Mouse (Mus musculus) myocyte (in vitro differentiated cells): Measurements from ENCODE around the gene Baiap2. TPM values are rescaled to one million over a fixed set of nuclear protein-coding genes. Genes with fewer than 3 reads are reported as not detected.
A peak's percentile ranks its signal among the peaks of the same experiment; 100 is the strongest.

Experiments used
- H3K27me3 ChIP-seq: one replicate; pipeline ENCODE4 v1.6.1; 2011; ENCODE audit not compliant: control insufficient read depth, insufficient read depth, insufficient read length
- H3K36me3 ChIP-seq: one replicate; pipeline ENCODE4 v1.6.1; 2011; ENCODE audit not compliant: control insufficient read depth, insufficient read depth
- H3K4me2 ChIP-seq: one replicate; pipeline ENCODE4 v1.6.1; 2011; ENCODE audit warnings: low read depth, control low read depth
- H3K4me3 ChIP-seq: one replicate; pipeline ENCODE4 v1.5.1; 2011; ENCODE audit warnings: mild to moderate bottlenecking, control low read depth, moderate library complexity
- H3K79me2 ChIP-seq: one replicate; pipeline ENCODE4 v1.6.1; 2011; ENCODE audit not compliant: control insufficient read depth, insufficient read depth
- H3ac ChIP-seq: one replicate; pipeline ENCODE4 v1.6.1; 2011; ENCODE audit not compliant: control insufficient read depth, insufficient read length
- CEBPB ChIP-seq: IDR thresholded peaks from 2 replicates; pipeline ENCODE4 v1.6.1; 2011; ENCODE audit warnings: mild to moderate bottlenecking, moderate library complexity; ENCODE audit not compliant: poor library complexity, insufficient read depth, severe bottlenecking
- E2F4 ChIP-seq: IDR thresholded peaks from one replicate; pipeline ENCODE4 v1.6.1; 2011; ENCODE audit warnings: mild to moderate bottlenecking, control low read depth, moderate library complexity; ENCODE audit not compliant: insufficient read depth
- MAX ChIP-seq: IDR thresholded peaks from one replicate; pipeline ENCODE4 v1.6.1; 2011; ENCODE audit warnings: low read depth, mild to moderate bottlenecking, control low read depth
- MYOD1 ChIP-seq, 3 experiments: IDR thresholded peaks; one replicate each; pipeline ENCODE4 v1.6.1; 2011; ENCODE audit warnings: control low read depth in 2 of 3, low read depth in 2 of 3, mild to moderate bottlenecking in 2 of 3, moderate library complexity in 1 of 3; ENCODE audit not compliant: insufficient read length in 2 of 3, control insufficient read depth in 1 of 3
- MYOG ChIP-seq, 3 experiments: IDR thresholded peaks; one replicate each; pipeline ENCODE4 v1.6.1; 2011; ENCODE audit warnings: control low read depth in 2 of 3, low read depth in 2 of 3, mild to moderate bottlenecking in 2 of 3; ENCODE audit not compliant: insufficient read length in 2 of 3, control insufficient read depth in 1 of 3, insufficient read depth in 1 of 3
- POLR2A ChIP-seq: IDR thresholded peaks from one replicate; pipeline ENCODE4 v1.6.1; 2011; ENCODE audit warnings: low read depth, mild to moderate bottlenecking, control low read depth, moderate library complexity; ENCODE audit not compliant: insufficient read length
- POLR2AphosphoS2 ChIP-seq: IDR thresholded peaks from one replicate; pipeline ENCODE4 v1.6.1; 2011; ENCODE audit warnings: low read depth, control low read depth; ENCODE audit not compliant: insufficient read length
- REST ChIP-seq: IDR thresholded peaks from one replicate; pipeline ENCODE4 v1.6.1; 2011; ENCODE audit warnings: mild to moderate bottlenecking, control low read depth, moderate library complexity; ENCODE audit not compliant: insufficient read depth, insufficient read length
- SRF ChIP-seq: IDR thresholded peaks from one replicate; pipeline ENCODE4 v1.6.1; 2011; ENCODE audit warnings: low read depth; ENCODE audit not compliant: control insufficient read depth, insufficient read length
- TCF12 ChIP-seq: IDR thresholded peaks from one replicate; pipeline ENCODE4 v1.6.1; 2011; ENCODE audit warnings: mild to moderate bottlenecking, control low read depth; ENCODE audit not compliant: poor library complexity, insufficient read depth, severe bottlenecking
- TCF3 ChIP-seq: IDR thresholded peaks from one replicate; pipeline ENCODE4 v1.6.1; 2011; ENCODE audit warnings: low read depth, control low read depth; ENCODE audit not compliant: insufficient read length
- USF1 ChIP-seq: IDR thresholded peaks from one replicate; pipeline ENCODE4 v1.6.1; 2011; ENCODE audit warnings: low read depth, mild to moderate bottlenecking, control low read depth, moderate library complexity
- polyA plus RNA-seq: library from polyadenylated mRNA; unstranded; fragments of >200 nt; fragmentation: generic; extraction: Trizol; gene quantifications from one replicate; pipeline ENCODE4 v1.2.1, GENCODE M21; 2012; ENCODE audit warnings: missing spikeins

Baiap2 gene
- polyA plus RNA-seq, 1 experiment, result 23.0 TPM

GRCm38 (mm10) chr11:119937772-119938502, 4.6 kb upstream of the Baiap2 start:
- H3ac ChIP-seq, result no peak overlapping the region
- no peaks in the 10 kb centered on the region for H3K27me3 ChIP-seq
- H3K4me3 ChIP-seq, result no peak overlapping the region
- no peak for TF ChIP-seq E2F4
- no peak for TF ChIP-seq TCF12
- TF ChIP-seq MYOG (IDR thresholded peaks at IDR 0.05; ENCODE audit: control insufficient read depth in 1 of 3, insufficient read depth in 1 of 3, insufficient read length in 2 of 3, low read depth in 2 of 3), result no peak
- TF ChIP-seq CEBPB, result no peak
- no peak for TF ChIP-seq MYOD1 (IDR thresholded peaks at IDR 0.05; ENCODE audit: control insufficient read depth in 1 of 3, insufficient read length in 2 of 3, low read depth in 2 of 3)
- no peak for TF ChIP-seq MAX
- TF ChIP-seq SRF, result no peak
- no peak for TF ChIP-seq POLR2A
- TF ChIP-seq REST, result no peak
- no peak for TF ChIP-seq TCF3
- no peak for TF ChIP-seq USF1
- no peak for TF ChIP-seq POLR2AphosphoS2
- no peak overlapping the region for H3K4me2 ChIP-seq
- no peaks in the 10 kb centered on the region for H3K79me2 ChIP-seq
- H3K36me3 ChIP-seq, result no peaks in the 10 kb centered on the region

GRCm38 (mm10) chr11:119939073-119939710, 3.4 kb upstream of the Baiap2 start:
- Histone ChIP-seq H3ac (no peak overlapping the region), H3K36me3 (no peaks in the 10 kb centered on the region), H3K4me2 (no peak overlapping the region), H3K27me3 (no peaks in the 10 kb centered on the region), H3K4me3 (no peak overlapping the region), H3K79me2 (peaks cover 12% of the 10 kb centered on the region)
- no peak for TF ChIP-seq E2F4
- TF ChIP-seq POLR2AphosphoS2, result no peak
- TF ChIP-seq CEBPB, result no peak

DNA sequence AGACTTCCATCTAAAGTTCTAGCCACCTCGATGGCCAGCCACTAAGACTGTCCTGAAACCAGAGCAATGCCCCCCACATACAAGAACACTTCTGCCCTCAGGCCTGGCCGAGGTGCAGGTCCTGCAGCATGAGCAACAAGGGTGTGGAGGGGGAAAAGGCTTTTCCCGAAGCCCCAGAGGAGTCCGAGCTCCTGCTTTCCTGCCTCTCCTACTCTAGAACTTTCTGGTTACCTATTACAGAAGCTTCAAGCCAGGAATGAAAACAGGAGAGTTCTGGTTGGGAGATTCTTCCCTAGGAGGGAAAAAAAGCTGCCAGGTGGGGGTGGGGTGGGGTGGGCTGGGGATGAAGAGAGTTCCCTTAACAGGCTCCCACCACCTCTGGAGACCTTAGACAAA, 2.9 kb upstream of the Baiap2 start:
- Histone ChIP-seq H3K27me3 (no peaks in the 10 kb centered on the region), H3K36me3 (no peaks in the 10 kb centered on the region), H3K4me2 (no peak overlapping the region), H3K79me2 (peaks cover 17% of the 10 kb centered on the region), H3ac (no peak overlapping the region), H3K4me3 (no peak overlapping the region)
- no peak for TF ChIP-seq TCF3
- no peak for TF ChIP-seq SRF
- no peak for TF ChIP-seq POLR2A
- TF ChIP-seq E2F4, result no peak

- no peaks in the 10 kb centered on the region for H3K27me3 ChIP-seq
- no peaks in the 10 kb centered on the region for H3K36me3 ChIP-seq
- TF ChIP-seq CEBPB (no peak), SRF (no peak), POLR2A (no peak), TCF3 (no peak)
- H3K79me2 ChIP-seq, result peaks cover 22% of the 10 kb centered on the region
- H3K4me3 ChIP-seq, result no peak overlapping the region
- H3K4me2 ChIP-seq, result no peak overlapping the region
- no peak overlapping the region for H3ac ChIP-seq
These were observed 2.4 kb upstream of the Baiap2 start for GRCm38 (mm10) chr11:119940142-119940541.

DNA sequence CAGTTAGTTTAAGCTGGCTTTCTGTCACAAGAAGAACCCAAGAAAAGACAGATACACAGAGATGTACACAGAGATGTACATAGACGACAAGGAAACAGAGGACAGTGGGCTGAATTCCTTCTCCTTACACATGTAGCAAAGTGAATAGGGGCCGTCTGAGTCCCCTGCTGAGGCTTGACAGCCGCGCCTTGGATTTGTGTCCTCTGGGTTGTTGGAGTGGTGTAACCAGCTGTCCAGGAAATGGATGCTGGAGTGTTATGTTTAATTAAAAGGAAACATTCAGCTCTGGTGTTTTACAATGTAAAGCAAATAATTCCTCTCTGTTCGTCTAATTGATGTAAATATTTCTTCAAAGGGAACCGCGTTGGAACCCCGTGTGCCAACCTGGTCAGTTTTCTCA, 769 bp upstream of the Baiap2 start:
- Histone ChIP-seq H3K27me3 (no peaks in the 10 kb centered on the region), H3K4me2 (peak overlapping the region; percentile 67)
- TF ChIP-seq SRF (no peak), MYOD1 (IDR thresholded peaks at IDR 0.05; ENCODE audit: control insufficient read depth in 1 of 3, insufficient read length in 2 of 3, low read depth in 2 of 3) (no peak), MYOG (IDR thresholded peaks at IDR 0.05; ENCODE audit: control insufficient read depth in 1 of 3, insufficient read depth in 1 of 3, insufficient read length in 2 of 3, low read depth in 2 of 3) (no peak), POLR2AphosphoS2 (no peak), E2F4 (no peak), CEBPB (no peak), POLR2A (no peak), USF1 (no peak), MAX (no peak), TCF12 (no peak), TCF3 (no peak), REST (no peak)

More for the DNA sequence above, 769 bp upstream of the Baiap2 start:
- Histone ChIP-seq H3ac (peak overlapping the region; percentile 51), H3K4me3 (peak overlapping the region; percentile 47), H3K36me3 (no peaks in the 10 kb centered on the region), H3K79me2 (peaks cover 38% of the 10 kb centered on the region)
